Mouse (Mus musculus): Measurements from ENCODE around the gene Trank1.

Gene Trank1

DNA sequence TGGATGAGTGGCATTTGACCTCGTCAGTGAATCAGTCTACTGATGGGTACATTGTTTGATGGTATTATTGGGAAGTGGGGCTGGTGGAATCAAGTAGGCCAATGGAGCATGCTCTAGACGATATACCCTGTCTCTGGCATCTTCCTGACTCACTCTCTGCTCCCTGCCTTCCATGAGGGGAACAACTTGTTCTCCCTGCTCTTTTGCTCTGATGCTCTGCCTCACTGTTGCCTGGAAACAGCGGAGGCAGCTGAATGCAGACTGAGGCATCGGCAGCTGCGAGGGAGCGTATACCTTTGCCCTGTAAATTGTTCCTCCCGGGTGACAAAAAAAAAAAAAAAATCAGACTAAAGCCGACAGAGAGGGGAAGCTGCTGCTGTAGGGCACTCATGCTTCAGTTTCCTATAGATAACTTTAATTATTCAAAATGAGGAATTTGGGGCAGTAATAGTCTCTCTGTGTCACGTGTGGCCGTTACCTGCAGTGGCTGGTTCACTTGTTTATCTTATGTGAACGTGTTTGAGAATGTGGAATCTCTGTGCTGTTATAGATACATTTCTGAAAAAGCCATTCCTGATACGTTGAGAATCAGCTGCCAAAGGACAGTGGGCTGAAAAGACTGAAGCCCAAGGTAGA is 9.2 kb upstream of the Trank1 start:
- DNase-seq (ENCODE audit: low spot score) = no peak

DNA sequence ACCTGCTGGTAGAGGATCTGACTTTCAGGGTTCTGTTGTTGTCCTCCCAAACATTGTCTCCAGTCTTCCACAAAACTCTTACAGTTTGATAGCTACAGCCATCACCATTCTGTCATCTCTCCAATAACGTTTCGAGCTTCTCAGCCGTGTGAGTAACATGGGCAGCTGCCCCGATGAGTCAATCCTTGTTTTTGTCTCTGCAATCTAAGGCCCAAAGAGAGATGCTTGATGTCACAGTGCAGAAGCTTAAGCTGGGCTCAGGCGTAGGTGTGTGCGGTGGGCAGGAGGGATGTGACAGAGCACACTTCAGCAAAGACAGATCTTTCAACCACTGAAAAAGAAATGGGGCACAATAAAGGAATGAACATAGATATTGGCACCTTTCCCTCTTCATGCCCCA is 7.5 kb upstream of the Trank1 start:
- no peak for DNase-seq (ENCODE audit: low spot score)

DNA sequence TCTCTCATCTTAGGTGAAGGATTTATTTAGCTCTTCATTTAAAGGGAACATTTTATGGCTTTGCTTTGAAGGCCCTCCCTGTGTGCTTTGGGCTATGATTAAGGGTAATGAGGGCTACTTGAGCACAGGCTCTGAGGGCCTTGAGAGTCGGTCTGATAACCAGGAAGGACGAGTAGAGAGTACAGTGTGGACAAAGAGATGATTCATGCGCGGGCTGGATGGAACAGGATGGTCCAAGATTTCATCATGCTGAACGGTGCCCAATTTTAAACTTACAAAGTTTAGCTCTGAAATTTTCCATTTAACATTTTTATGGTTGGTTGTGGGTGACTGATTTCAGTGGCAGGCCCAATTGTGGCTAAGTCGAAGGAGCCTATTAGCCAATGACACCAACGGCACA is 5.4 kb upstream of the Trank1 start:
- no peak for DNase-seq (ENCODE audit: low spot score)

DNA sequence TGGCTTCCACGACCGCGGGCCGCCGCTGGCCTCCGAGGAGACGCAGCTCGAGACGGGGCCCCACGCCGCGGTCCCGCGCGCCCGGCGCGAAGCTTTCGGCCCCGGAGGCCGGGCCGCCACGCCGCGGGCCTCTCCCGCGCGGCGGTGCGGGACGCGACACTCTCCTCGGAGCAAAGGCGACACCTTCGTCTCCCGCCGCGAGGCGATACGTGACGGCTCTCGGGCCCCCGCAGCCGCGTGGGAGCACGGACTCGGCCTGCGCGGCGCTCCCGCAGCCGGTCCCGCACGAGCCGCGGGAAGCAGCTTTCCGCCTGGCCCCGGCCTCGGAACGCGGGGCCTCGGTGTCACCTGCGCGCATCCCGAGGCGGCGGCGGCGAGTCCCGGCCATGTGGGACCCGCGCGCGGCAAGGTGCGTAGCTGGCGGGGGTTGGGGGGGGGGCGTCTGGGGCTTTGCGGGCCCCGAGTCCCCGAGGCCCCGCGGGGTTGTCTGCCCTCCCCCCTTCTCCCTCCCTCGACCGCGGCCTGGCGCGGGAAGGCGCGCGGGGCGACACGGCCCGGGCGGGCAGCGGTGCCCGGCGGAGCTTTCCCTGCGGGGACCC is 403 bp downstream of the Trank1 start:
- no peak for DNase-seq (ENCODE audit: low spot score)

DNA sequence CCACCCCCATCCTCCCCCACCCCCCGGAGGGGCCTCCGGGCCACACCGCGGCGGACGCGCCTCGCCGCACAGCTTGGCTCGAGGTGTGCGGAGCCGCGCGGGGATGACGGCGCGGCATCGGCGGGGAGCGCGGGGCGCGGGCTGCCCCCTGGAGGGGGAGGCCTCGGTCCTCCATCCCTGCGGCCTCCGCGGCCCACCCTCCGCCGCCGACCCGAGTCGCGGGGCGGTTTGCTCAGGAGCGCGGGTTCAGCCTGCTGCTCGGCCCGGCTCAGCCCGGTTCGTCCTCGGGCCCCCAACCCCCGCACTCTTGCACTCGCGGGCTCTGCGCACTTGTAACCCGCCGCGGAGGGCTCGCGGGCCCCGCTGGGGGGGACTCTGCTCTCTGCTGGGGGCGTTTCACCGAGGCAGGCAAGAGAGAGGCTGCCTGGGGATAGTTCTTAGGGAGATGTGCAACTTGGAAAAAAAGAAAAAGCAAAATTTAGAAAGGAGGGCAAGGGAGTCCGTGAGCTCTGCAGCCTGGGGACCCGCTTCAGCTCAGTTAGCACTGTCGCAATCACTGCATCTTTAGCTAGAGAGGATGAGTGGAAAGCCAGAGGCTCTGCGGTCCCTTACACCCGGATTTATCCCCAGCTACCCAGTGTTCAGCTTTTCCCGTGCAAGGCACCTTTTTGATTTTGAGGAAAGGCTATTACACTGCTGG is 1.1 kb downstream of the Trank1 start:
- DNase-seq (ENCODE audit: low spot score) = no peak

DNA sequence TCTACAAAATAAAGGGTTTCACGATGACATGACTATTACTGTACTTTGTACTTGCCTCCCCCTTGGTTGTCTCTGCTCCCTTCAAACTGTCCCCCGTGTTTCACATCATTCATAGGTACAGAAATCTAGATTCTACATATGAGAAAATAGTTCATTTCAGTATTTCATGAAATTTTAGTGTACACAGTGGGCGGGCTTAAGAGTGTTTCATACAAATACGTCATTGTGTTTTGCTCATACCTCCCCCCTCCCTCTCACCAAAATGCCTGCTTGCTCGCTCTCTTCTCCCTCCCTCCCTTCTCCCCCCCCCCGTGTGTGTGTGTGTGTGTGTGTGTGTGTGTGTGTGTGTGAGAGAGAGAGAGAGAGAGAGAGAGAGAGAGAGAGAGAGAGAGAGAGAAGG is 1.8 kb downstream of the Trank1 start:
- no peak for DNase-seq (ENCODE audit: low spot score)

DNA sequence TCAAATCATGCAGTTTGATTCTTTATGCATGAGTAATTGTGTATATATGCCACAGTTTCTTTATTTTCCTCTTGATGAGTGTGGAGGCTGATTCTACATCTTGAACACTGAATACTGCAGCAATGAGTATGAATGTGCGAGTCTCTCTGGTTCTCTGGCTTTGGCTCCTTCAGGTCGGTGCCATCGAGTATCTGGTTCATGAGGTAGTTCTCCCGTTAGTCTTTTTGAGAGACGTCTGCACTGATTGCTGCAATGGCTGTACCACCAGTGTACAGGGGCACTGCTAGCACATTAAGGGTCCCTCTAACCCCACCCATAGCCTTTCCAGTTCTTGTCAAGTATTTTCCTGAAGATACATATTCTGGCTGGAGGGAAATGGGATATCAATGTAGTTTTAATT is 2.3 kb downstream of the Trank1 start:
- DNase-seq (ENCODE audit: low spot score) = no peak

DNA sequence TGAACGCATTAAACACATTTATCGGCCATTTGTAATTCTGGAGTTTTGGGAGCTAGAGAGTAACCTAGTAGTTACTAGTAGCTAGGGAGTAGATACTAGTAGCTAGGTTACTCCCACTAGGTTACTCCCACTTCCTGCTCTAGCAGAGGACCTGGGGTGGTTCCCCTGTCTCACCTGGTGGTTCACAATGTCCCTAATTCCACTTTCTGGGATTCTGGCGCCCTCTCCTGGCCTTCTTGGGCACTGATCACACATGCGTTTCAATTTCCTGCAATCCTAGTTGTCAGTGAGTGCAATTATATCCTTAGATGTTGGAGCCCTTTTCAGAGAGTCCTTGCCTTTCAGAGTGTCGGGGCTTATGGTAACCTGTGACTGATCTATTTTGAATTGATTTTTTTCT is 2.7 kb downstream of the Trank1 start:
- peak; percentile 27 for DNase-seq (ENCODE audit: low spot score)

DNA sequence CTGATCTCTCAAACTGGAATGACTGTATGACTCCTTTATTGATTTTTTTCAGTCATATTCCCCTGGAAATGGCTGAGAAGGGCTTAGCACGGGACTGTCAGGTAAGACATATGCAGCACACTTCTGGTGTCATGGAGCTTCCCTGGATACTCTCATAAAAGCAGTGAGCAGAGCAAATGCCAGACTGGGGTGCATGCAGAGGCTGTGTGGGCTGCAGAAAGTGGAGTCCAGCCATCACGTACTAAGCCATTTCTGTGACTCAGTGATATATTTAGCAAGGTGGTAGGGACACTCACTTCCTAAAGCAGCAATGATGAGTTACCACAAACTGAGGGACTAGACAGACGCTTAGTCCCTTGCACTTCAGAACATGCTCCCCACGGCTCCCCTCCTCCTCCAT is 9.4 kb downstream of the Trank1 start:
- no peak for DNase-seq (ENCODE audit: low spot score)

DNA sequence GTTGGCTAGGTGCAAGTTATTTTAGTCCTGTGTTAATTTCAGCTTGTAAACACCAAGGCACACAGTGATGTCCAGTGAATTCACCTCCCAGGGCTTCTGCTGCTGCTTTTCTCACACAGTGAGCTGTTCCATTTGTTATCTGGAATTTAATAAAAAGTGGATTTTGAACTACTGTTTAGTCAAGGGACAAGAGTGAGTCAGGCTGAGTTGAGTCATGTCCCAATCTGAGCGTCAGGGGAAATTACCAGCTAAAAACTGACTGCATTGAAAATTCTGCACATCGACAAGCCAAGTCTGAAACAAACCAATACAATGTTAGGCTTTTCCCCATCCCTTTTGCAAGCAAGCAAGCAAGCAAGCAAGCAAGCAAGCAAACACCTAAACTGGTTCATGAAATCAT is 13.3 kb downstream of the Trank1 start:
- DNase-seq (ENCODE audit: low spot score) = no peak

DNA sequence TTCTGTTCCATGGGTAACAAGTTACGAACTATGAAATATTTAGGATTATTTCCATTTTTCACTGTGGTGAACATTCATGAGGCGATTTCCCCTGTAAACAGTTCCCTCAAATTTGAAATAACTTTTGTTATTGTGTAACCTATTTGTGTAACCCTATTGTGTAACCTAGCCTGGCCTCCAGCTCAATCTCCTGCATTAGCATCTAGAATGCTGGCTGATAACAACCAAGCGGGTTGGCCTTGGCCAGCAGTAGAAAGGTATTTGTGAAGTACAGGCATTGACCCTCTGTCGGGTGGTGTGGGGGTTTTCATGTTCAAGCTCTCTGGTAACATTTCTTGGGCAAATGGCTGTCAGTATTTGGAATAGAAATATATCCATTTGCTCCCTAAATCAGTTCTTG is 18.3 kb downstream of the Trank1 start:
- no peak for DNase-seq (ENCODE audit: low spot score)

DNA sequence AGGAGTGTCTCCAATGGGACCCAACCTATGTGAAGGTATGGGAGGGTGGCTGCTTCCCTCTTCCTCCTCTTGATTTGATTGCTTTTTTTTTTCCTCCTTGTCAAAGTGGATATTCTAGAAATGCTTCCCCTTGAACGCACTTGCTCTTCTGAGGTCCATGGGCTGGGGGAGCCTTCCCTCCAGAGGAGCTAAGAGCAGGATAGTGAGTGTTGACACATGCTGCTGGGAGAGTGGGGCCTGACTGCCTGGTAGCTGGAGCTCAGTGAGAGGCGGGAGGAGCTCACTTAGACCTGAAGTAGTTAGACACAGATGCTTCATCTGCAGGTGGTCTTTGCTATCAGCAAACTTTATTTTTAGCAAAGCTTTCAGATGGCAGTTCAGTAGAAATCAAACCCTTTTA is 22.3 kb downstream of the Trank1 start:
- DNase-seq (ENCODE audit: low spot score) = no peak

DNA sequence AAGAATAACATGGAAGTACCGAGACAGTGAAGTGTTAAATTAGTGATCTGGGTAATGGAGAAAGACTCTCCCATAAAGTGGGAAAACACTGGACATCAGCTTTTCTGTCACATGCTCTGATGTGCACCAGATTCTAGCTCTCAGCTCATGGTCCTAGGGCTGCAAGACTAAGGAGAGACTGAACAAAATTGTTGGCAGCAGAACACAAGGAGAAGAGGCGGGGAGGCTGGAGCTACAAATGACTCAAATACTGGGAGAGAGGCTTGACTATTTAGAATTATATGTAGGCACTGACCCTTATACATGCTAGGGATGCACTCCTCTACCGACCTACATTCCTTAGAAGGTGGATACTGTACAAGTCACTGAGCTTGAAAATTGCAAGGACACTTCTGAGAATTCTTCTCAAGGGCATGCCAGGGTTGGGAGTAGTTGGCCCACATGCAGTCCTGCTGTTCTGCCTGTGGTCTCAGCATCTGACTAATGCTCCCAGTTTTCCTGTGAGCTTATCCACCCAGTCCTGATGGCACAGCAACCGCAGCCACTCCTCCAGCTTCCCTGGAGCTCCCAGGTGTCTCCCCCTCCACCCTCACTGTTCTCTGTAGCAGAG is 23.1 kb downstream of the Trank1 start:
- DNase-seq (ENCODE audit: low spot score) = no peak

DNA sequence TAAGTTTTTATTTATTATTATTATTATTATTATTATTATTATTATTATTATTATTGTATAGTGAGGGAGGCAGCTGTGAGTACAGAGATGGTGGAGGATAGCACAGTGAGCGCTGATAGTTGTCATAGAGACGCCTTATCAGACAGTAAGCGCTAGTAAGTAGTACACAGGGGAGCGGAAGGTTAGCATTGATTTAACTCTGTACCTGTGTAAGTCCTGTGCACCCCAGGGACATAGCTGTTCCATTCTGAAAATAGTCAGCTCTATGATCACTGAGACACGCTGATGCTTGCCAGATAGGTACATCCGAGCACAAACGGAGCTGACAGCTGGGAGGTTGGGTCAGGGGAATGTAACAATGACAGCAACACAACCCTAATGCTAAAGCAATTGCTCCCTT is 39.7 kb downstream of the Trank1 start:
- DNase-seq (ENCODE audit: low spot score) = no peak

DNA sequence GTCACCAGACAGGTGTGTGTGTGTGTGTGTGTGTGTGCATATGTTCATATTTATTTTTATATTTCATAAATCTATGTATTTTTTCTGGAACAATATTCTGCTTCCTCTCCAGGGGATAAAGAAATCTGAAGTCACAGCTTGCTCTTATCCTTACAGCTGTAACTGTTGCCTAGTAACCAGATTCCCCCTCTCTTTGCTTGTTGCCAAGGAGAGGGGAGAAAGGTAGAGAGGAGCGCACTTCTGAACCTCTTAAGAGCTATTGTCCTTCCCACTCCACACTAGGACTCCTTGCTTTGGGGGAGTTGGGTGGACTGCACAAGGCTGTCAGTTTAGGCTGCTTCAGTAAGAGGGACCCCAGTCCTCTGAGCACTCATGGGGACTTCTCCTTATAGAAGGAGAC is 40.1 kb downstream of the Trank1 start:
- DNase-seq (ENCODE audit: low spot score) = no peak

DNA sequence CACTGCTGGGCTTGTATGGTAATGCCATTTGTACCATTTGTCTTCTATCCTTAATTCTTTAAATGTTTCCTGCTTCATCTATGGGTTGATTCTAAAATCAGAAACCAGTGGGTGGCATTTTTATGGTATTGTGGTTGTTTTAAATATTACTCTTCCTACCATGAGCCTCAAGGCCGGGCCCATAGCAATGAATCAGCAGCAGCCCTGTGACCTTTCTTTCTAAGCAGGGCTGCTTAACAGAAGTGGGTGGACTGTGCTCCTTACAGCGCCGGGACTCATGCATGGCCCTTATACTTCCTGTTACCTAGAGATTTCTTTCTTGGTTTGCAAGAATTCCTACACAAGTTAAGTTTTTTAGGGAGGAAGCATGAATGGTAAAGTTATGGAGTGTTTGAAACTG is 41.1 kb downstream of the Trank1 start:
- DNase-seq (ENCODE audit: low spot score) = no peak

DNA sequence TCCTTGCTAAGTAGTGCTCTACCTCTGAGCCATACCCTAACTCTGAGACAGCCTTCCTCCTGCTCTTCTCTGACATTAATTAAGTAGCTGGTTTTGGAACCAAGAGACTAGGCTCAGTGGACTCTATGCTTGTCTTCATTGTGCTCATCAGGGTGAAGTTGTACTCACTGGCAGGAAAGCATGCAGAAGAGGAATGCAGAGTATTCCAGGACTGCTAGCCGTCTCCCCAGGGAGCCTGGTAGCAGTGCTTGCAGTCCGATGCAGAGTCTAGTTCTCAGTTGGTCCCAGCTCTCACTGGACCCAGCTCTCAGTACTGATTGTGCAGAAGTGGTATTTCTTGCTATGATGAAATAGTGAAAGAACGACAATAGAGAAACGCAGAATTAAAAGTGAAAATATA is 43.5 kb downstream of the Trank1 start:
- DNase-seq (ENCODE audit: low spot score) = no peak

DNA sequence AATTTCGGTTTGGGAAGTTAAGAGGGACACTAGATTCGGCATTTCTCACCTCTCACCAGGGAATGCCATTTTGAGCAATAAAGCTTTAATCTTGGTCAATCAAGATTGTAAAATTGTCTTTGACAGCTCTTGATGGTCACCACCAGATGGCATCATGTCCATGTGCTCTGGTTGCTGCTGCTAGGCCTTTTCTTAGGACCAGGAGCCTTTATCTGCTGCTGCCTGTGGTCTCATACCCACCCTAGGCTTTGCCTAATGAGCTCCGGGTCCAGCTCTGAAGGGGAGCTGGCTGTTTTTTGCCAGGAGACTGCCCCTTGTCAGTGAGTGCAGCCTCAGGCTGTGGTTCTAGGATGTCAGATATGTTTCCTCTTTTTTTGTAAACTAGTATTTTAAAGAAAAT is 44.8 kb downstream of the Trank1 start:
- no peak for DNase-seq (ENCODE audit: low spot score)

DNA sequence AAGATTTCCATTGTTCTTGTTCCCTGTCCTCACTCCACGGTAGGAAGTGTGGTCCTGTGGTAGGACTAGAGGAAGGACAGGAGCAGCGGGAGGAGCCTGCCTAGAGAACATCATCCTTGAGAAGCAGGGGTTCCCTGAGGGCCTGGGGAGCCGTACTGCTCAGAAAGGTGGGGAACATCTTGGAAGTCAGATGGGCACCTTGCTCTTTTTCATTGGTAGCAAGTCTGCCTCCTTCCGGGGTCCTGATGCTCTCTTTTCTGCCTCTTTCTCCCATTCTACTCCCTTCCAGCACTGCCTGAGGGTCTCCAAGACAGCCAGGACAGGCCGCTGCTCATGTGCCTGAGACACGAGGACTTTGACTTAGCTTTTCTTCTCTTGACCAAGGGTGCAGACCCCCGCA is 52.1 kb downstream of the Trank1 start:
- no peak for DNase-seq (ENCODE audit: low spot score)

DNA sequence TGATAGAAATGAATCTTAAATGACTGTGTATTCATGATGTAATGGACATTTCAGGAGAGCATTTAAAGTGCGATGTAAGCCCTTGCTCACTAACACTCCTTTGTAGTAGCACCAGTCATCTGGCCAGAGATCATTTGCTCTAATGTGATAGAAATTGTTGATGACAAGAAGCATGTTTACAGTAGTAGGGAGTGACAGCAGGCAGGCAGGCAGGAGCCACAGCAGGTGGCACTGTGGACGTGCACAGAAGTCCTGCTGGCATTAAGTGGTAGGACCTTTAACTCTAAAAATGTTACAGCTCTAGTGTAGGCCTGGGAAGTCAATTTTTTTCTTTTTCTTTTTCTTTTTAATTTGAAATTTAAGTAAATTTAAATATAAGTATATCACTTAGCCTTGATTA is 56.2 kb downstream of the Trank1 start:
- DNase-seq (ENCODE audit: low spot score) = no peak

DNA sequence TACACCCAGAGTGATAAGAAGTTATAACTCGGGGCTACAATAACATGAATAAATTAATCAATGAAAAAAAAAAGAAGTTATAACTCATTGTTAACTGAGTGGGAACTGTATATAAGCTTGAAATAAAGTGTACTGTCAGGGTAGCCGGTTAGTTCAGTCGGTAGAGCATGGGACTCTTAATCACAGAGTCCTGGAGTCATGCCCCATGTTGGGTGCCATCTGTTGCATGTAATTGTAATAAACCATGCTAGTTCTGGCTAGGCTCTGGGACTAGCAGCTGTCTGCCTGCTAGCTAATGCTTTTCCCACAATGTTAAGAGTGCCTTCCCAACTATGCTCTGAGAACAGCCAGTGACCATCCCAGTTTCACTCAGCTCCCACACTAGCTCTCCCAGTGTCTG is 60.5 kb downstream of the Trank1 start:
- DNase-seq (ENCODE audit: low spot score) = no peak

DNA sequence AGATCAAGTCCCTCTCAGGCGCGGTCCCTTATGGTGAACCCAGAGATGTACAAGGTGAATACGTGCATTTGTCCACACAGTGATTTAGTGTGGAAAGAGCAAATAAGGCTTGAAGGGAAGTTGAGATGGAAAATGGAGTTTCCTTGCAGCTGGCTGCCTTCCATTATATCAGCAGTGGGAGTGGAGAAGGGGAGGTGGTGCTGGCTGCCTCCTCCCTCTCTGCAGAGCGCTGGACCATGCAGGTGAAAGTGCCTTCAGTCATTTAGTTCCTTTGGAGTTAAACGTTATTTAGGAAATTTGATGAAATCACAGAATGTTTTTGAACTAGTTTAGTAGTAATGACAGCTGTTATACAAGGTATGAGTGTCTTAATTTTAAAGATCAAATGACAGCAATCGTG is 66.3 kb downstream of the Trank1 start:
- no peak for DNase-seq (ENCODE audit: low spot score)

Measured in ovary, postnatal 10 days (tissue).